Mouse (Mus musculus): Measurements from ENCODE around the gene Vamp1.

DNA sequence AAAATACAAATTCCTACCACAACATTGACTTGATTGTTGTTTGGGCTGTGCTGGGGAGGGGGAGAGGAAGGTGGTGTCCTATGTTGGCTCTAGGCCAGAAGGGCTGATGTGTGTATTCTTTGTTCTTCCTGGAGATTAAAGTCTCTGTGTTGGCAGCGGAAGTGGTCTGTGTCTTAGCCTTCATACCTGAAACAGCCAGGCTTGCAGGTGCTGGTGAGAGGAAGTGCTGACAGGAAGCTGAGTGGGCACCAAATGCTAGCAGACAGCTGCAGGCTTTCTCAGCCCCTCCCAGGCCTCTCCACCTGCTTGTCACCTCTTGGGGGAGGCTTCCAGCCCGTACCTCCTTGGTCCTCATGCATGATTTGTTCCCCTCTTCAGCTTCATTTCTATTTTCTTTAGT lies 6.8 kb downstream of the Vamp1 start:
- TF ChIP-seq CTCF (IDR thresholded peaks at IDR 0.05; ENCODE audit: control insufficient read depth, insufficient read depth, insufficient read length) = no peak
- TF ChIP-seq USF1 (IDR thresholded peaks at IDR 0.05; ENCODE audit: low read depth) = no peak
- TF ChIP-seq MYOD1 (IDR thresholded peaks at IDR 0.05; ENCODE audit: control insufficient read depth, insufficient read length, low read depth) = no peak
- TF ChIP-seq FOSL1 (IDR thresholded peaks at IDR 0.05; ENCODE audit: insufficient read depth, low read length, poor library complexity, severe bottlenecking) = no peak
